Mouse (Mus musculus): ENCODE measurements at regions not wholly inside any gene's neighbourhood (a gene's known extent, or its start where the extent isn't known, plus 50 kb on each side); places are given as distances from the start of the nearest gene placed in this dataset.

DNA sequence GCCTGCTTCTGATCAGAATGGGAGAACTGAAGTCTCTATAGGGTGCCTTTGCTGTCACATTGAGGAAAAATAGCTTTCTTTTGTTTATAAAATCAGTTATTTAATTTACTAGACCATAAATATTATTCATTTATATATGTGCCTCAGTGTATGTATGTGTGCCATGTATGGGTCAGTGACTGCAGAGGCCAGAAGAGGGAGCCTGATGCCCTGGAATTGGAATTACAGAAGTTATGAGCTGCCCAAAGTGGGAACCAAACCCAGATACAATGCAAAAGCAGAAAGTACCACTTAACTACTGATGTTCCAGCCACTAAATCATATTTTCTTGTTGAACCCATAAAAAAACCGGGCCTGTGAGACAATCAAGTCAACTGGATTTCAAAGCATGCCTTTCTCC is 91.8 kb upstream of the Nampt start:
- no peak for DNase-seq (ENCODE audit: low read depth, low spot score)

DNA sequence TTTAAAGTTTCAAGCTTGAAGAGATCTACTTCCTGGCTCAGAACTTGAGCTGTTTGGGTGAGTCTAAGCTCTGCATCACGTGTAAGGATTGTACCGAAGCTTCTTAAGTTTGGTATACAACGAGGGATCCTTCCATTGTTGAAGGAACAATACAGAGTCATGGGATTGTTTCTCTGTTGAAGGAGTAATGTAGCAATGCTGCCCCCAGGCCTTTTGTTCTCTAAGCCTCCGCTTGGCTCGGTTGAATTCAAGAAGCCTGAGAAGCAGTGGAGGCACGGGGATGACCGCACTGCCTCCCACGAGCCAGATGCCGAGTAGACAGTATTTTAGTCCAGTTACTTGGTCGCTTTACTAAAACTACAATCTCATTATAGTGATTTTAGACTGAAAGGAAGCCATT is 90.9 kb upstream of the Nampt start:
- no peak for DNase-seq (ENCODE audit: low read depth, low spot score)

DNA sequence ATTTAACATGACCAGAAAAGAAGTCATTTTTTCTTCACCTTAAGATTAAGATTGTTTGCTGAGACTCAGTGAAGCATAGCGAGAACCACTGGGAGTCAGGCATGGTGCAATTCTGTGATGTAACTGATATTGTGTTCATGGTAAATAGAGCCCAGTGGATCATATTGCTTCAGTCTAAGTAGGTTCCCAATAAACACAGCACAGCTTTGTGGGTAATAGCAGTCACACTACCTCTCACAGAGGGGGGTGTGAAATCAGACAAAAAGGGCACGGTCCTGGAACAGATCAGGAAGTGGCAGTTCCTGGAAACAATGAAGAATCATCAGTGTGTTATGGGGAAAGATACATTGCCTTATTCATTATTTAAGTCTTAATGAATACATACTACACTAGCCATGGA is 84.1 kb upstream of the Nampt start:
- DNase-seq (ENCODE audit: low read depth, low spot score), result no peak

- no peak for DNase-seq (ENCODE audit: low read depth, low spot score)
Measured at GRCm38 (mm10) chr12:32741465-32741864, 77.9 kb upstream of the Nampt start.

GRCm38 (mm10) chr12:32757441-32758119 is 61.8 kb upstream of the Nampt start:
- no peak for DNase-seq (ENCODE audit: low read depth, low spot score)

DNA sequence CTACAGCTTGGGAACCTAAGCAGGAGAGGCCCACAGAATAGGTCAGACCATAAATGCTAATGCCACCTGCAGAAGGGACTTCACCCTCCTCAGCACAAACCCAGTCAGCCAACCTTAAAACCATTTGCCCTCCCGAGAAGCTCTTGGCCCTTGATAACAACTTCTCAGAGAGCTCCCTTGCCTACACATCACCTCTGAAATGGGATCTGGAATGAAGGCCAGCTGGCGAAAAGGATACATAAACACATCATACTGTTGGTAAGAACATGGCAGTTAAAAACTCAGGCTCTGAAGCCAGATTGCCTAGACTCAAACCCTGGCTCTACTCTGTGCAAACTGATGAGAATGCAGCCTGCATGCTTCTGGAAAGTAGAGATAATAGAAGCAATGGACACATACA is 61.2 kb upstream of the Nampt start:
- DNase-seq (ENCODE audit: low read depth, low spot score), result no peak

DNA sequence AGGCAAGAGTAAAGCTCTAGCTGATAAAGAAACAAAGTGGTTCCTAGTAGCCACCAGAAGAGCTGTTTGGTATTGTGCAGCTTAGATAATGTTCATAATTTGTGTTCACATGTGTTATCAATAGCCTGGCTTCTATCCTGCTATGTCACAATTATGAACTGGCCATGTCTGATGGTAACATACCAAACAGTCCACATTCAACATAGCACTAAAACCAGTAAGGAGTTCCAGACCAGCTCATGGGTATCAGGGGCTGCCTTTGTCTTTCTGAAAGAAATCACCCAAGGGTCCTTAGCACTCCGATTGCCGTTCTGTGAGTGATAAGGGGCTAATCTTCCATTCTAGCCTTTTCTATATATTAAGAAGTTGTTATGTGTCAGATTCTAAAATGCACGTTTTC is 58.7 kb upstream of the Nampt start:
- DNase-seq (ENCODE audit: low read depth, low spot score), result no peak

- DNase-seq (ENCODE audit: low read depth, low spot score), result no peak
Measured at GRCm38 (mm10) chr12:32761055-32761454, 58.3 kb upstream of the Nampt start.

DNA sequence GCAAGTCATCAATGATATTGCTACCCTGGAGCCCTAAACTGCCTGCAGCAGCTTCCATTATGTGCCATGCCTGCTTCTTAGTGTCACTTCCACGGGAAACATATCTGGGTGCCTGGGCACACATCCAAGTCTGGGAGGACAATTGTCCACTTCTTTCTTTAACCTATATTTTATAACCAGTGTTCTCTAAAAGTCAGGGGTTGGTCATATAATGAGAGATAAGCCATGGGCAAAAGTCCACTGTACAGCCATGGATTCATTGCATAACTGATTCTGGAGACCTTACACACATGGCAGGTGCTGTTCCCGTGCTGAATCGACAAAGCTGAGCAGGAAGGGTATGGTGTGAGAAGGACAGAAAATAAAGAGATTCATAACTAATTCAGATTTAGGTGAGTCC is 55.1 kb upstream of the Nampt start:
- no peak for DNase-seq (ENCODE audit: low read depth, low spot score)

DNA sequence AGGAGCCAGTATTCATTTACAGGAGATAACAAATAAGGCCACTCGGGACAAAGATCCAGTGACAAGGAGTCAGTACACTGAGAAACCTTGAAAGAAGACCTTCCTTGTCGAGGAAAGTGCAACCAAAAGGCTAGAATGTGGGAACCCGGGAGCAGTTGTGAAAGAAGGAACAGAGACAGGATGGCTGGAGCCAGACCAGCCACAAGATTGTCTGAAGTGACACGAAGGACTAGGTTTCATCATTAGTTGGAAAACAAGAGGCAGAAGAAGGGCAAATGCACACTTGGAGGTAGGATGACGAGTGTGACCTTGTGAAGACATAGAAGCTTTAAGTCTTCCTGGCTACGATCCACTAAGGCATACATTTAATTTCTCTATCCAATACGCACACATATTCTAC is 54.6 kb upstream of the Nampt start:
- DNase-seq (ENCODE audit: low read depth, low spot score), result no peak

DNA sequence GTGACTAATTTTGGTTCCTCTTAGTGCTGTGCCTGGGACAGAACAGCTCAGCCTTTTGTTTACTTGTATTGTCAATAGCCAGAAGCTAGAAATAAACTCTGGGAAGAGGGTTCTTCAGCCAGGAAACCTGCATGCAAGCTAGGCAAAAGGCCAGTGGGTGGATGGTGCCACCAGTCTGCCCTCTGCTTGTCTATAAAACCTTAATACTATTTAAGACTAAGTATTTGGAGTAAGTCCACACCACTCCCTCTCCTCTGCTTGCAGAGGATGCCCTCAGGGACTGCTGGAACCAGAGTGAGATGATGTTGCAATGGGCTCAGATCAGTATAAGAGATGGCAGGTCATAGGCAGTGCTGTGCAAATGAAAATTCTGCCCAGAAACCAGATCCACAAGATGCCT is 53.5 kb upstream of the Nampt start:
- DNase-seq (ENCODE audit: low read depth, low spot score), result no peak

GRCm38 (mm10) chr12:32766575-32766974 is 52.8 kb upstream of the Nampt start:
- DNase-seq (ENCODE audit: low read depth, low spot score), result no peak

DNA sequence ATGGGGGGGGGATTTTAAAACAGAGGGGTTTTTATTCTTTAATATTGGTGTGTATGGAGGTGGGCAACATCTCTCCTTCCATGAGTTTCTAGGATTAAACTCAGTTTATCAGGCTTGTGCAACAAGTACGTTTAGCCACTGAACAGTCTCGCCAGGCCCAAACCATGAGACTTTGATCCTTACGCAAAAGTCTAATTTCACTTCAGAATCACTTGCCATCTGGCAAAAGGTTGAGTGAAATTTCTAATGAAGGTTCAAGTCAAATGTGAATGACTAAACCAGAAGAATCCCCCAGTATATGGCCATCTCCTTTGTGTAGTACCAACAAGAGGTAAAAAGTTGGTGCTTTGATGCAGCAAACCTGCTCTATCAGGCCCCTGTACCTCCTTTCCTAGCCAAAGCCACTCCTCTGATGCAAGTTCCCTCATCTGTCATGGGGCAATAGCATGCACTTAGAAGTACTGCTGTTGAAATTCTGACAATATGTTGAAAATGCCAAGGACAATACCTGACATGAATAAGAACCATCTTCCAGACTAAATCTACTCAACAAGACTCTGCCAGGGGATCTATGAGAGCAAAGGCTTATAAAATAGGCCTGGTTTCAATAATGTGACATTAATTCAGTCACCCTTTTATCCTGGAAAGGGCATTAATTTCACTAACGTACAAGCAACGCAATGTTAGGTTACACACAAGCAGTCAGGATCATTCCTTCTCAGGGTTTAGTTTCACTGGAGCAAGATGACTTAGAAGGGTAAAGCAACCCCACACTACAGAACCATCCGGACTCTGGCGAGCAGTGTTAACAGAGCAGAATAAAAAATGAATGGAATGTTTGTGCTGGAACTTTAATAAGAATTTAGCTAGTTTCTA is 51.9 kb upstream of the Nampt start:
- no peak for DNase-seq (ENCODE audit: low read depth, low spot score)

DNA sequence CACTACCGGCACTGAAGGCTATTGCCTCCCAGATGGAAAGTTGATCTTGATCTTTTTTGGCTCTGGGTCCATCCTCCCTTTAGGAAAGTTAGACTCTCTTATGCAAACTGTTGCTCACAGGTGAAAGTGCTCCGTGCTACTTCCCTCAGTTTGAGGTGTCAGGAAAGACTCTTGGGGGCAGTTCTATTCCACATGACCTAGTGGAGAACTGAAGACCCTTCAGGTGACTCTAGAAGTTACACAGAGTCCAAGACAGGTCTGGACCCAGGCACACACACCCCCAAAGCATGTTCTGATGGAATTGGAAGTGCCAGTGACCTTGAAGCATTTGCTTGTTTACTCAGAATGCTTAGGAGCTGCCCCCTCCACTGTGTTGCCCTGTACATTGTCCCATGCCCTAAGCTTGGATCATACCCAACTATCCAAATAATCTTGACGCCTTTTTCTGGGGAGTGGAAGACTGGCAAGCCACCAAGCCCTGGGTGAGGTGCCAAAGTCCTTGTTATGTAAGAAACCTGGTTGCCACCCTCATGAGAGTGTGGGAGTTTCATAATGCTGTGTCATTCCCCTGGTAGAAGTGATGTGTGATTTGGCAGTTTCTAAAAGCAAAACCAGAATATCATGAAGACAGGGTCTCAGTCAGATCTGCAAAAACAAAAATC is 51.1 kb upstream of the Nampt start:
- DNase-seq (ENCODE audit: low read depth, low spot score), result no peak

DNA sequence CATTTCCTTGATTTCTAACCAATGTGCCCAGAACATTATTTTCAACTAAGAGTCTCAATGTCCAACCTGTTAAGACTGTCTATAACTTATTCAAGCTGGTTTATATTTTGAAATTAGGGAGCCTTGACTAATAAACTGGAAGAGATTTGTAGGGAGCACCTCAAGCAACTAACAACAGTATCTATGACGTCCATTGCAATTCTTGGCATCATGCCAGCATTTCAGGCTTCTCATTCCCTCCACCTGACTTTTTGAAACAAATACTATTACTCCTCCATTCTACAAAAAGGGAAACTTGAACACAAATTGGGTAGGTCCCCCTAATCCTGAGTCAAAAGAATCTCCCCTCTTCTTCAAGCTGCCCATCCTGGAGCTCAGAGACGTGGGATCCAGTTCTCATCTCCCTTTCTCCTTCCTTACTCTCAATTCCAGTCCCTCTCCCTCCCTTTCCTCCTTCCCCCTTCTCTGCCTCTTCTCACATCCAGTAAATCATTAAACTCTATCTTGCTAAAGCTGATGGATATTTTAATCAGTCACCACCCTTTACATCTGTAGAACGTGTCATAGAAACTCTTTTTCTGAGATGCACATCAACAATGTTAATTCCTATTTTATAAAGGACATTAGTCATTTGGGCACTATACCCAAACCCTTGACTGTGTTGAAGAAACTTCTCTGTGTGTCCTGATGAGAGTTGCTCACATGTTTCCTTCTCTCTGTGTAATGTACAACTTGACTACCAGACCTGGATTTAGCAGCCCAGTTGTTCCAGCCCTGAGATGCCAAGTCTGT is 50.4 kb upstream of the Nampt start:
- no peak for DNase-seq (ENCODE audit: low read depth, low spot score)

Data from embryo, embryonic 11.5 days (tissue).